Mouse (Mus musculus): ENCODE results near the gene Sox30.

DNA sequence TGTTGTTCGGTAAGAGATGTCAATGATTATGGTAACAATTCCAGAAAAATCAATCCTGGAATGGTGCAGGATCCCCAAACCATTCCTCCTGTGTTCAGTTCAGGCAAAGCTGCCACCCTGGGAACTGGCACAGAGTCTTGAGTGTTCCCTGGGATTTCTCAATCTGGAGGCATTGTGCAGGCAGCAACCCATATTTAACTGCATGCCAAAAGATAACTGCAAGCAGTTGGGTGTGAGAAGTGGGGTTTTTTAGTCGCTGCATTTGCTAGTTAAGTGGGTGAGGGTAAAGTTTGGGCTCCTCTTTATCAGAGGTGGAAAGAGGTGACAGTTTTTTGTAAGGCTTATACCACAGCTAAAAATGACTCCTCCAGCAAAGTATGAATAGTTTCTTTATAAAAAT, 32.6 kb upstream of the Sox30 start:
- TF ChIP-seq CTCF (IDR thresholded peaks at IDR 0.05; ENCODE audit: control insufficient read depth, insufficient read depth, insufficient read length) (no peak), MAX (IDR thresholded peaks at IDR 0.05) (no peak), CEBPB (IDR thresholded peaks at IDR 0.05; ENCODE audit: low read depth) (no peak), USF1 (IDR thresholded peaks at IDR 0.05; ENCODE audit: low read depth) (no peak), MYOD1 (IDR thresholded peaks at IDR 0.05; ENCODE audit: control insufficient read depth, insufficient read length, low read depth) (no peak), MYOG (IDR thresholded peaks at IDR 0.05; ENCODE audit: control insufficient read depth, extremely low read depth, insufficient read length) (no peak)

All from C2C12 (cell line).